Mouse (Mus musculus): ENCODE data around the gene Tmem26.

GRCm38 (mm10) chr10:68783856-68784255 is 60.4 kb downstream of the Tmem26 start:
- no peak for TF ChIP-seq CTCF (IDR thresholded peaks at IDR 0.05; ENCODE audit: control insufficient read depth, insufficient read depth, low read length)
- no peak for TF ChIP-seq POLR2A (IDR thresholded peaks at IDR 0.05; ENCODE audit: borderline replicate concordance, control insufficient read depth, low read depth, low read length)
